Mouse (Mus musculus) thymus, adult 2 months (tissue): ENCODE results near the gene Prkag2. TPM values are rescaled to one million over a fixed set of nuclear protein-coding genes. Genes with fewer than 3 reads are reported as not detected.

Experiments used
- DNase-seq: peaks from one replicate; pipeline ENCODE4 v3.0.0; 2021
- H3K27ac ChIP-seq: fragments of 200-500 bp; 2 replicates; pipeline ENCODE4 v1.5.1; 2012; ENCODE audit warnings: low read length, control low read depth; ENCODE audit not compliant: control insufficient read depth, insufficient read depth
- H3K27me3 ChIP-seq: fragments of 200-500 bp; 2 replicates; pipeline ENCODE4 v1.6.1; 2012; ENCODE audit warnings: mild to moderate bottlenecking, low read length, moderate library complexity, mixed read lengths; ENCODE audit not compliant: control insufficient read depth, insufficient read depth
- H3K36me3 ChIP-seq: fragments of 200-500 bp; 2 replicates; pipeline ENCODE4 v1.6.1; 2012; ENCODE audit warnings: mild to moderate bottlenecking, low read length, moderate library complexity; ENCODE audit not compliant: control insufficient read depth, insufficient read depth
- H3K4me1 ChIP-seq: fragments of 200-500 bp; replicated peaks from 2 replicates; pipeline ENCODE4 v1.6.1; 2012; ENCODE audit warnings: low read length; ENCODE audit not compliant: control insufficient read depth, insufficient read depth
- H3K4me3 ChIP-seq: fragments of 200-500 bp; 2 replicates; pipeline ENCODE4 v1.5.1; 2012; ENCODE audit warnings: mild to moderate bottlenecking, low read length, control low read depth, moderate library complexity; ENCODE audit not compliant: control insufficient read depth, insufficient read depth
- CTCF ChIP-seq: fragments of 200-500 bp; IDR thresholded peaks from 2 replicates; pipeline ENCODE4 v1.5.1; 2012; ENCODE audit warnings: mild to moderate bottlenecking, control low read depth, low read length, moderate library complexity, borderline replicate concordance; ENCODE audit not compliant: control insufficient read depth, poor library complexity, insufficient read depth; ENCODE audit errors: extremely low read depth
- POLR2A ChIP-seq: fragments of 200-500 bp; IDR thresholded peaks from 2 replicates; pipeline ENCODE4 v1.6.1; 2012; ENCODE audit warnings: mild to moderate bottlenecking, low read length, control low read depth, moderate library complexity; ENCODE audit not compliant: control insufficient read depth, poor library complexity, insufficient read depth; ENCODE audit errors: extremely low read depth
- WGBS: fragments of 180-500 bp; shearing (Covaris S2); methylation state at CpG from one replicate; pipeline ENCODE4 v1.1.7; 2018; 5-methylcytosine and 5-hydroxymethylcytosine counted together
- polyA plus RNA-seq: library from polyadenylated mRNA; depleted of rRNA; stranded (reverse); fragments of >200 nt; gene quantifications from 2 replicates; pipeline ENCODE4 v1.2.3, GENCODE M21; 2012

Gene Prkag2
- polyA plus RNA-seq, 1 experiment, result 23.5 TPM

- 93% methylated on average over 9 of the region's 9 CpGs for WGBS
- no peaks in the 10 kb centered on the region for H3K36me3 ChIP-seq
- H3K4me1 ChIP-seq, result peaks cover 22% of the 10 kb centered on the region
- DNase-seq, result no peak
- no peaks in the 10 kb centered on the region for H3K27me3 ChIP-seq
- H3K27ac ChIP-seq, result no peak overlapping the region
- TF ChIP-seq POLR2A, result no peak
- no peak for TF ChIP-seq CTCF
- no peak overlapping the region for H3K4me3 ChIP-seq
These were observed 114.1 kb downstream of the Prkag2 start for GRCm38 (mm10) chr5:24986204-24986940.

GRCm38 (mm10) chr5:24985434-24986176, 114.8 kb downstream of the Prkag2 start:
- DNase-seq, result no peak
- H3K4me3 ChIP-seq, result no peak overlapping the region
- 84% methylated on average over 11 of the region's 11 CpGs for WGBS

GRCm38 (mm10) chr5:24984157-24984556, 116.3 kb downstream of the Prkag2 start:
- Histone ChIP-seq H3K4me1 (peaks cover 10% of the 10 kb centered on the region; the same call in 1 of the 2 replicates), H3K4me3 (no peak overlapping the region), H3K36me3 (no peaks in the 10 kb centered on the region), H3K27ac (no peak overlapping the region), H3K27me3 (no peaks in the 10 kb centered on the region)
- 93% methylated on average over 1 of the region's 1 CpGs for WGBS
- DNase-seq, result no peak
- no peak for TF ChIP-seq CTCF
- no peak for TF ChIP-seq POLR2A

More at GRCm38 (mm10) chr5:24985434-24986176, 114.8 kb downstream of the Prkag2 start:
- Histone ChIP-seq H3K36me3 (no peaks in the 10 kb centered on the region), H3K27ac (no peak overlapping the region), H3K27me3 (no peaks in the 10 kb centered on the region), H3K4me1 (peaks cover 22% of the 10 kb centered on the region)
- no peak for TF ChIP-seq POLR2A
- TF ChIP-seq CTCF, result no peak

GRCm38 (mm10) chr5:24983539-24983938, 116.9 kb downstream of the Prkag2 start:
- H3K4me3 ChIP-seq, result no peak overlapping the region

GRCm38 (mm10) chr5:24982258-24982657, 118.2 kb downstream of the Prkag2 start:
- 96% methylated on average over 3 of the region's 3 CpGs for WGBS
- H3K36me3 ChIP-seq, result no peaks in the 10 kb centered on the region
- TF ChIP-seq POLR2A (no peak), CTCF (no peak)
- H3K27me3 ChIP-seq, result no peaks in the 10 kb centered on the region
- no peak for DNase-seq
- peaks cover 7% of the 10 kb centered on the region; the same call in 1 of the 2 replicates for H3K4me1 ChIP-seq
- H3K4me3 ChIP-seq, result no peak overlapping the region
- H3K27ac ChIP-seq, result no peak overlapping the region

More at GRCm38 (mm10) chr5:24983539-24983938, 116.9 kb downstream of the Prkag2 start:
- H3K27ac ChIP-seq, result no peak overlapping the region
- DNase-seq, result peak; percentile 70
- no peaks in the 10 kb centered on the region for H3K36me3 ChIP-seq
- peaks cover 7% of the 10 kb centered on the region; the same call in 1 of the 2 replicates for H3K4me1 ChIP-seq
- TF ChIP-seq CTCF (peak; percentile 91), POLR2A (no peak)
- H3K27me3 ChIP-seq, result no peaks in the 10 kb centered on the region
- 7% methylated on average over 3 of the region's 3 CpGs for WGBS

GRCm38 (mm10) chr5:24981765-24982164, 118.7 kb downstream of the Prkag2 start:
- no peak for DNase-seq
- Histone ChIP-seq H3K4me3 (no peak overlapping the region), H3K27me3 (no peaks in the 10 kb centered on the region), H3K27ac (no peak overlapping the region), H3K4me1 (peaks cover 7% of the 10 kb centered on the region; the same call in 1 of the 2 replicates), H3K36me3 (no peaks in the 10 kb centered on the region)
- no peak for TF ChIP-seq POLR2A
- TF ChIP-seq CTCF, result no peak
- 77% methylated on average over 6 of the region's 6 CpGs for WGBS

GRCm38 (mm10) chr5:24979968-24980345, 120.5 kb downstream of the Prkag2 start:
- Histone ChIP-seq H3K27ac (no peak overlapping the region), H3K4me1 (peaks cover 7% of the 10 kb centered on the region; the same call in 1 of the 2 replicates), H3K4me3 (no peak overlapping the region), H3K27me3 (no peaks in the 10 kb centered on the region), H3K36me3 (no peaks in the 10 kb centered on the region)
- TF ChIP-seq CTCF, result no peak
- TF ChIP-seq POLR2A, result no peak
- WGBS, result 96% methylated on average over 10 of the region's 10 CpGs
- no peak for DNase-seq
